Mouse (Mus musculus) E14TG2a.4 (cell line): Measurements from ENCODE around the gene Syt9.

ENCODE experiments used
- CTCF ChIP-seq: conservative IDR thresholded peaks from 2 replicates; pipeline ENCODE4 v1.5.1; 2014; ENCODE audit warnings: low read length
- POU5F1 ChIP-seq: IDR thresholded peaks from 2 replicates; pipeline ENCODE4 v1.6.1; 2014; ENCODE audit warnings: low read length, borderline replicate concordance

- no peak for TF ChIP-seq CTCF
- TF ChIP-seq POU5F1: no peak
These were observed 174.5 kb downstream of the Syt9 start for GRCm38 (mm10) chr7:107545011-107545410.
